Comparison of ENCODE assay signal across 16 mouse cellular contexts in genomic region chr5:149100091-149100490, GRCm38 (mm10).
"Had no signal": no experiment of that assay in that cellular context is flagged by ENCODE, and none has a peak within 500 bp of the region (broad histone marks: within the 10 kb centered on the region; RNA-seq: fewer than 3 reads in every experiment).

No protein-coding gene starts in this region.

- H3K4me1 ChIP-seq: neural tube, embryonic 13.5 days; neural tube, embryonic 15.5 days; stomach, embryonic 15.5 days had no signal

- H3K27ac ChIP-seq: neural tube, embryonic 13.5 days; neural tube, embryonic 15.5 days; stomach, embryonic 15.5 days; stomach, postnatal 0 days had no signal

- H3K36me3 ChIP-seq: neural tube, embryonic 13.5 days; neural tube, embryonic 15.5 days; stomach, embryonic 15.5 days had no signal

- H3K9me3 ChIP-seq: neural tube, embryonic 13.5 days; neural tube, embryonic 15.5 days; stomach, embryonic 15.5 days had no signal

- H3K27me3 ChIP-seq: neural tube, embryonic 13.5 days; neural tube, embryonic 15.5 days; stomach, embryonic 15.5 days had no signal

- DNase-seq: retina, postnatal 1 day; right cerebral cortex, adult 18-20 months; right cerebral cortex, postnatal 14 days; right cerebral cortex, postnatal 25 days; right cerebral cortex, postnatal 4 days; spleen, adult 18-20 months; thymus, adult 18-20 months; thymus, adult 2 months; thymus, postnatal 14 days; thymus, postnatal 25 days; thymus, postnatal 36 days; thymus, postnatal 4 days had no signal

- H3K9ac ChIP-seq: neural tube, embryonic 13.5 days; neural tube, embryonic 15.5 days; stomach, embryonic 15.5 days had no signal

- H3K4me3 ChIP-seq: neural tube, embryonic 13.5 days; neural tube, embryonic 15.5 days; stomach, embryonic 15.5 days had no signal

- H3K4me2 ChIP-seq: neural tube, embryonic 13.5 days; neural tube, embryonic 15.5 days; stomach, embryonic 15.5 days had no signal
